Mouse (Mus musculus) neutrophil, adult 5-6 weeks (primary cell): Measurements from ENCODE around the gene 2010111I01Rik. TPM values are rescaled to one million over a fixed set of nuclear protein-coding genes. Genes with fewer than 3 reads are reported as not detected.
A peak's percentile ranks its signal among the peaks of the same experiment; 100 is the strongest.
"Not testable (repeated sequence)": the region's sequence is repeated elsewhere in the genome, so short reads cannot be mapped to it uniquely, and the experiment has no call there.

ENCODE experiments used
- ATAC-seq: fragments of 151-379, 151-347 bp; 2 replicates; pipeline ENCODE4 v1.8.0; 2017; ENCODE audit warnings: mild to moderate bottlenecking, moderate TSS enrichment; ENCODE audit not compliant: insufficient number of reproducible peaks, poor library complexity, low FRiP score, severe bottlenecking; ENCODE audit errors: extremely low read depth
- total RNA-seq: library from RNA; stranded (forward); fragments of 200-1000 nt; gene quantifications from 2 replicates; pipeline ENCODE4 v1.2.3, GENCODE M21; 2017

Gene 2010111I01Rik
- 28.4 and 44.1 TPM in 2 replicates for total RNA-seq

DNA sequence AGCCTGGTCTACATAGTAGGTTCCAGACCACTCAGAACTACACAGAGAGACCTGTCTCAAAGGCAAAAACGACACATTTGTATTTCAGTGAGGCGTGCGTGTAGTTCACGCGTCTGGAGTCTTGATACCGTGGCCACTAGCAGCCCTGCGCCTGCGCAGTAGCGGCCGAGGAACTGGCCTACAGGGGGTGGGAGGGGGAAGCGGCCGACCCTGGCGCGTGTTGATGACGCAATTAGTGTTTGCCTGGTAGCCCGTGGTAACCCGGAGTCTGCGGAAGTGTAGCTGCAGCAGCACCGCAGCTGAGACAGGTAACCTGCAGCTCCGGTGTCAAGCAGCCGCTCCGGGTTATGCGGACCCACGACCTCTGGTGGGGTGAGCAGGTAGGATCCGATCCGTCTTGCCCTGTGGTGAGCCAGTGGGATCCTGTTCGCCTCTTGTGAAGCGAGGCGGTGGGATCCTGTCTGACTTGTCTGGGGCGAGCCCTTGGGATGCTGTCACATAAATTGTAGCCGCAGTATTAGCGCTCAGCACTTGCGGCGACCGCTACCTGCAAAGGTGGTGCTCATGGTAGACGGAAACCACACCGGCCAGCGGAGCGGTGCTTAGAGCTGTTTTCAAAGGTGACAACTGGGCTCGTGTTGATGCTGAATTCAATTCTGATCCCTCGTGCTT is at the start of gene 2010111I01Rik:
2010111I01Rik (plus strand) TSS at position 254 of the 672 bp plus-strand sequence.
- peak; percentile 99 for ATAC-seq

DNA sequence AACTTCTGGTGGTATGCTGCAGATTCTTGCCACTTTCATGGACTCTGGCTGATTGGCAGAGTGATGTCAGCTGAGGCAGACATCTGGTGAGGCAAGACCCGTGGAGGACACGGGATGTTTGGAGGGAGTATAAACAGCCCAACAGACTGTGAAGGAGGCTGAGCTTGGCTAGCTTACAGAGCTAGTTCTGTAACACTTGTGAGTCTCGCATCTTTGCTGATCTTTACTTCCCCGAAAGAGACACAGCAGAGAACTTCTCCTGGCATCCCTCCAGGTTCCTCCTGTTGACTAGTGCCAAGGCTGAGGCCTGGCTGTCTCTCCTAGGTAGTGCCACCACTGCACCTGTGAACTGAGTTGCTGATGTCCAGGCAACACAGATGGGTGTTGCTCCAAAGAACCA is 48.0 kb upstream of the 2010111I01Rik start:
- no peak for ATAC-seq

DNA sequence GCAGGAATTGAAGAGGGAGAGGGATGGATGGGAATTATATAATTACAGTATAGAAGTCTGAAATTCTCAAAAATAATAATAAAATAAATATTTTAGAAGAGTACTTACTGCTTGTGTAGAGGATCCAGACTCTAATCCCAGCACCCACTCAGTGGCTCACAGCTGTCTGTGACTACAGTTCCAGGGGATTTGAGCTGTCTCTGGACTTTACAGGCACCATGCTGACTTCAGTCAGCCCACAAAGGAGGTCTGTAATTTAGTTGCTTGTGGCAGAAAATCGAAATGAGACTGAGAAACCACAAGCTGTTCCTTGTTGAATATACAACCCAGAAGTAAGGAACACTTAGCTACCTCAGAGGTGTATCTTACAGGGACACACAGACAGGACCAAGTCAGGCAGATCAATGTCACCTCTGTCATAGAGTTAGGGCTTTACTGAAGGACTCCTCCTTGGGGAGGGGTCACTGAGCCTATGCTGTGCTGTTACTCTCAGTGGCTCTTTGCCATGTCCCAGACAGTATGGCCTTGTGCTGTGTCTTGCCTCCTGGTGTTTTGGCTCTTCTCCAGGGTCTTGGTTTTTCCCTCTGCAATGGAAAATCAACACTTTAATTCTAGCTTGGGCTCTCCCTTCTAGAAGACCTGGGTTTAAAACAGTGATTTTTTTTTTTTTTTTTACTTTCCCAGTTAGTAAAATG is 47.1 kb upstream of the 2010111I01Rik start:
- ATAC-seq: no peak

DNA sequence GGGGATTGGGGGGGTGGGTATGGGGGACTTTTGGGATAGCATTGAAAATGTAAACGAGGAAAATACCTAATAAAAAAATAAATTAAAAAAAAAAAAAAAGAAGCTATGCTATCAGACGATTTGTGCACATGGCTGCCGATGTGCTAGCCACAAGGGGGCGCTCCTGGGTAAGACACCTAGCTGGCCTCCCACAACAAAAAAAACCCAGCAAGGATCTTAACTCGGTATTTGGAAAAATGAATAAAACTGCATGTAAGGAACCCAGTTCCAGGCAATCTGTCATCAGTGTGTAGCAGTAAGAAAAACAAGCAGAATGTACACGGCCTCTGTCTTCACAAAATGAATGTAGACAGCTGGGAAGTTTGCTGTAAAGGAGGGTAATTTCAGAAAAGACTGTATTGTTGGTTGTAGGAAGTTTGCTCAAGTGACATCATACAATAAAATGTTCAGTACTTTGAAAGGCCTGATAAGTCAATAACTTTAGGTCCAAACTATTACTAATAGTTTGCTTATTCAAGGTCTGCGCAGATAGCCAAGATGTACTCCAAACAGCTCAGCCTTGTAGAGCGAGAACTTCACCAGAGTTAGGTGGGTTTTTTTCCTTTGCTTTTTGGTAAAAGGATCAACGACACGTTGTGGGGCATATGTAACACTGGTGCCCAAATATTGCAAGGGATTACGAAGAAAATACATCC is 44.9 kb upstream of the 2010111I01Rik start:
- ATAC-seq: peak; percentile 63; the same call in 1 of the 2 replicates

DNA sequence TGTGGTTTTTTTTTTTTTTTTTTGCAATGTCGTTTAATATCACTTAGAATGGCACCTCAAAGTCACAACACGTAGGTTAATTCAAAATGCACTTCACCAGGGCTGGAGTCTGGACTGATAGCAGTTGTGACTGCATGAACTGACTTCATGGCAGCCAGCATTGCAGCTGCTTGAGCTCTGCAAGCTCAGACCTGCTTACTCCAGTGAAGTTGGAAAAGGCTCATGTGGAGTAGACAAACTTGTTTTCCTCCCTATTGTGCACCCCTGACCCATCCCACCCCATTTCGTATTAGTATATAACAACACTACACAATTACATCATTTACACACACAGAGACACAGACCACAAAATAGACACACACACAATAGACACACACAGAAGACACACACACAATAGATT is 42.0 kb upstream of the 2010111I01Rik start:
- no peak for ATAC-seq

DNA sequence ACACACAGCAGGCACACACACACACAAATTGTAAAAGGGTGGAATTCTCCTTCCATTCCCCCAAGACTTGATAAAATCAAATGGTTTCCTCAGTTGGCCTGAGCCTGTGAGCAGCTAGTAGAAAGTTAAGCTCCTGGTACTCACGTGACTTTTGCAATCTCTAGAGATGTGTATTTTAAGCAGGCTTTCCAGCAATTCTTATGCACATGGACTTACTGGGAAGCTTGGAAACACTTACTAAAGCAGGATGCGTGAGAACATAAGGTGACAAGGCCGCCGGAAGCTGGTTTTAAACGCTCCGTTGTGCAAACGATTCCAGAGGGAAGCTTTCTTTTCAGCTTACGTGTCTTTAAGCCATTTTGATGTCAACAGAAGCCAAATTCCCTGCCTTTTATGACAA is 41.5 kb upstream of the 2010111I01Rik start:
- ATAC-seq: no peak

DNA sequence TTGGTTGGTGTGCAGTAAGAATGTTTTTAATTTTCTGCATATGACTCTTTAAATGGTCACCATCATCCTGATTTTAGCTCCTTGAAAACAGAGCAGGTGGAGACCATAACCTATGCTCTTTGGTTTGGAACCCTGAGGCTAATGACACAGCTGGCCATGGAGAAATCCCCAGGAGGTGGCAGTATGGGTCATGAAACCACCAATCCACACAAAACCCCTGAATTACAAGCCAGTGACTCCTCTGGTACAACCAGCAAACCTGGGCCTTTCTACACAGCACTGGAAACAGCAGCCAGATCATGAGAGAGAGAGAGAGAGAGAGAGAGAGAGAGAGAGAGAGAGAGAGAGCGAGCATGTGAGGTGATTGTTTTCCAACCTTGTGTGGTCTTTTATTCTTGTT is 38.2 kb upstream of the 2010111I01Rik start:
- ATAC-seq: no peak

DNA sequence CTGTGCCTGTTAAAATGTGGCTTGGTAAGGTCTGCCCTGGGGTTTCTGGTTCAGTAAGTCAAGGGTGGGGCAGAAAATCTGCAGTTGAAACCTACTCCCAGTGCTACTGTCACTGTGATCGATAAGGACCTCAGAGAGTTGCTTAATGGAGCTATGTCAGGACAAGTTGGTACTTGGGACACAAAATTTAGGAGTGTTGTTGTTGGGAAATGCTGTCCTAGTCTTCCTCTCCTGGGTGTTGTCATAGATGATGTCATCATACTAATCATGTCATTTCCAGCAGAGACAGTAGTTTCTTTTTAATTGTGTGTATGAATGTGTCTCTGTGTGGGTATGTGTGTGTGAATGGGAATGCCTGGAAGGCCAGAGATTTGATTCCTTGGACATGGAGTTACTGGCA is 37.2 kb upstream of the 2010111I01Rik start:
- ATAC-seq: no peak

DNA sequence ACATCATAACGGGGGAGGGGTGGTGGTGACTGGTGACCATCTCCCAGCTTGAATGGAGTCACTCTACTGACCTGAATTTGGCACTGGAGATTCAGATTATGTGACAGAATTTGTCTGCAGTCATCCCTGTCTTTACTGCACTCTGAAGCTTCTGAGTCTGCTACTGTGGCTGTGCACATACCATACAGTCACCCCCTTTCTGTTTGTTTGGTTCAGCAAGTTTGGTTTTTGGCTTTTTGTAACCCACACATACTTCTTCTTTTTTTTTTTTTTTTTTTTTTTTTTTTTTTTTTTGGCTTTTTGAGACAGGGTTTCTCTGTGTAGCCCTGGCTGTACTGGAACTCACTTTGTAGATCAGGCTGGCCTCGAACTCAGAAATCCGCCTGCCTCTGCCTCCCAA is 35.5 kb upstream of the 2010111I01Rik start:
- not testable (repeated sequence) for ATAC-seq

DNA sequence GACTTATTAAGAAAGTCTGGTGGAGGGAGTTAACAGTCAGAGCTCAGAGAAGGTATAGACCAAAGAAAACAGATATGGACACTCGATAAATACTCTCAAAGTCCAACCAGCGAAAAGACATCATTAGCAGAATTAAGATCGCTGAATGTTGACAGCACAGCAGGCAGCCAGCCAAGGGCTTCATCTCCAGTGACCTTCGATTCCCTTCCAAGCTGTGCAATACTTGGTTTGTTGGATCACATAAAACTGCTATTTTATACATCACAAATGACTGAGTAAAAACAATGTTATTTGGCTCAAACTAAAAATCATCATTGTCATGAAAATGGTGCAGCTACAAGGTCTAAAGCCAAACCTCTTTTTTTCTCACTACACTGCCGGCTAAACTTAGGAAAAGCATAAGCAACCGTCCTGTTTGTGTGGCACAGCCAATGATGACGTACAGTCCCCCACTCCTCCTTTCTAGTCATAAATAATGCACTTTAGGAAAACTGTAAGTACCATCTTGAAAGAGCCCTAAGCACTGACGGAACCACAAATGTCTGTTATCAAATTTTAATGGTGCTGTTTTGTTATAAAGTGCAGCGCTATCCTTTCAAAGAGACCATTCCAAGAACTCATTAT is 34.8 kb upstream of the 2010111I01Rik start:
- no peak for ATAC-seq

DNA sequence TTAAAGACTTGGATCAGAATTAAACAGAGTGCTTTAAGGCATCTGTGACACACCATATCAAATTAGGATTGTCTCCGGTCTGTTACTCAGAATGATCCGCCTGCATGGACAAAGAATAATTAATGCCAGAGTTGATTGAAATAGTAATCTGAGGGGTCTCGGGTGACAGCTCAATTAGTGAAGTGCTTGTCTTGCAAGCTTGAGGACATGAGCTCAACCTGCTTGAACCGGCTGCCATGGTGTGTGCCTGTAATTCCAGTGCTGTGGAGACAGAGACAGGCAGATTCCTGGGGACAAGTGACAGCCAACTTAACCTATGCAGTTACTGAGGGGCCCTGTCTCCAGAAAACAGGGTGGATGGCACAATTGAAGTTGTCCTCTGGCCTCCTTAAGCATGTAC is 32.2 kb upstream of the 2010111I01Rik start:
- ATAC-seq: no peak

DNA sequence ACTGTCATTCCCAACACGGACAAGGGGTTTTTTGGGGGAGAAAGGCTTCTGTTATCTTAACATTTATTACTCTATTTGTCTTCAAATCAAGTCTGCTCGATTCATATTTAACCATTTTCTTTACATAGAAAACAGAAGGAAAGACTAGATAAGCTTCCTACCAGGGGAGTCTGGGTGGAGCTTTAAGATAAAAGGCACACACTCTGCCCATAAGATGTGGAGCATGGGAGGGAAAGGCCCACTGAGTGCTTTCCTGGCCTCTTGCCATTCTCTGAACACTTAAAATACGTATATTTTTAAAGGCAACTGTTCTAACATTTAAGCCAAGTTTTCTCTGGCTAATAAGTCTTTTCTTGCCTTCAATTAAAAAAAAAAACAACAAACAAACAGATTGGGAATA is 25.3 kb upstream of the 2010111I01Rik start:
- ATAC-seq: no peak

DNA sequence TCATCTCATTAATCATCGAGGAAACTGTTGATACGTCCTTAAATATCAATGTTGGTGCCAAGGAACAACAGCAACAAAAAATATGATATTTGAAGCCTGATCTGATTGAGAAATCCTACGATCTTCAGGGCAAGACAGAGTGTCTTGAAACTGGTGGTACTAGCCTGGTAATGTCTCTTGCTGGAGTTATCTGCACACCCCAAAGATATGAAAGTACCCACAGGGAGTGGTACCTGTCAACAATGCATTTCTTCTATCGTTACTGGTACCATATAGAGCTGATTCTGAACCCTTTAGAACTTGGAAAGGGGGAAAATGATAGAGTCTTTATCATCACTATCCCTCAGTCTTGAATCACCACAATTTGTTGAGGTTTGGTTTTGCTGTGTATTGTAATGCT is 24.9 kb upstream of the 2010111I01Rik start:
- ATAC-seq: no peak

DNA sequence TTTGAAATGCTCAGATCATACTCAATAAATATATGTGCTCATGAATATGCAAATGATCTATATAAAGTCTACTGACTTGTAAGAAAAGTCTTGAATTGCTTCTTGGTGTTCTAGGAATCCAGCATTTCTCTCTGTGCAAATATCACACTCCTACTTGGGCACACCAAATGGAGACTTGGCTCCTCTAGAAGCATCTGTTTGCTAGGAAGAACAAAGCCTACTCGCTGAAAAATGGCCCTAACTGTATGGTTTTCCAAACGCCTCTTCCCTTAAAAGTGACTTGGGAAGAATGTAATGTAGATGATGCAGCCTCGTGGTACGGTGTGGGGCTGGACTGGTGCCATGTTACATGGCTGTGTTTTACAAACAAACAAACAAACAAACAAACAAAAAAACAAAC is 24.0 kb upstream of the 2010111I01Rik start:
- ATAC-seq: no peak

DNA sequence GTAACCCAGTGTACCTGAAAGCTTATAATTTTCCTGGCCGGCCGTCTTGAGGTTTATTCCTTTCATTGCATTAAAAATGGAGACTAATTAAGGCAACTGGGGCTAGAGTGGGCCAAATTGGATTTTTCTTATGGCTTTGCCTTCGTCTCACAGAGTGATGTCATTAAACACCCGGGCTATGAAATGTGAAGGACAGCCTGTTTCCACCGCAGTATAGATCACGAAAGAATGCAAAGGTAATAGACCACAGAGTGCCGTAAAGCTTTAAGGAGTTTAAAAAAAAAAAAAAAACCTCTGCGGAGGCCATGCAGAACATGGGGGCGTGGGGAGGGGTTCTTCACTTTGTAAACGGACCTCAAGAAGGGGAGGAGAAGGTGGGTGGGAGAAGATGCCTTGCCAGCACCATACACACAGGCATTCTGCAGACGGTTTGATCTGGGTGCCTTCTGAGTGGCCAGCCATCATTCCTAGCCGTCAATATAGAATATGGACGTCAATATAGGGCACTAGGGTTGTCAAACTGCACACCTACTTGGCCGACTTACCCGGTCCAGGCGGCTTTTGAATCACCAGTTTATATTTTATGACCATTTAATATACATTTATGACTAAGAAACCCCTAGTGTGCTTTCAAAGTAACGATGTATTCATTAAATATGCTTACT is 23.2 kb upstream of the 2010111I01Rik start:
- ATAC-seq: no peak

DNA sequence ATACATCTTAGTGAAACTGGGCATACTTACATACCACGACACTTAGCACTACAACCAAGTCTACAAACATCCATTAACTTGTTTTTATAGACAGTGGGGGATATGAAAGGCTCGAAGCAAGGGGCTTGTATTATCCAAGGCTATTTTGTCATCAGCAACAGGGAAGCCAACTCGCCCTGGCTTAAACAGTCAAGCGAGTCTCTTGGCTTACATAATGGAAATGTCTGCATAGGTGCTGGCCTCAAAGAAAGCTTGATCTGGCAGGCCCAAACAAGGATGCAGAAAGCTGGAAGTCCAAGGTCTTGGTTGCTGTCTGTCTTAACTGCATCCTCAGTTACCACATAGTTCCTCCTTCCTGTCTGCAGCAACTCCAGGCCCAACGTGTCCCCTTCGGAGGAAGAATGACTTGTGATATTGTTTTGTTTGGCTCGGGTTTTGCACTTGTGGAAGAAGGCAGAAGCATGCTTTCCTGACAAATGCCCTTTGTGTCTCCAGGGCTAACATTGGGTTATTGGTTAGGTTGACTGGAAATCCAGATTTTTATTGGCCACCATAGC is 21.3 kb upstream of the 2010111I01Rik start:
- ATAC-seq: no peak

DNA sequence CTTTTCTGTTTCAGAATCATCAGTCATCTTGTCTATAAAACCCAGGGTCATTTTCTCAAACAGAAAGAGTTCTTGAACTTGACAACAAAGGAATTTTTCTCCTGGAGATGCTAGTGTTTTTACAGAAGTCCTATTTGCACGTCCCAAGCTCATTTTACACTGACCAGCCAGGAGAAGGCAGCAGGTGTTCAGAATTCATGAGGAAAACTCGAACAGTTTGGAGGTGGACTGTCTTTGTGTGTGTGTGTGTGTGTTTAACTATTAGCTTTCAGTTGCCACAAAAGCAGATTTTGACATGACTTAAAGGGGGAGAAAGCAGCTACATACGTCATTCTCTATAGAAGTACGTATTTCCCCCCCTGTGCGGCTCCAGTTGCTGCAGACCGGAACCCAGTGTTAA is 20.6 kb upstream of the 2010111I01Rik start:
- no peak for ATAC-seq

DNA sequence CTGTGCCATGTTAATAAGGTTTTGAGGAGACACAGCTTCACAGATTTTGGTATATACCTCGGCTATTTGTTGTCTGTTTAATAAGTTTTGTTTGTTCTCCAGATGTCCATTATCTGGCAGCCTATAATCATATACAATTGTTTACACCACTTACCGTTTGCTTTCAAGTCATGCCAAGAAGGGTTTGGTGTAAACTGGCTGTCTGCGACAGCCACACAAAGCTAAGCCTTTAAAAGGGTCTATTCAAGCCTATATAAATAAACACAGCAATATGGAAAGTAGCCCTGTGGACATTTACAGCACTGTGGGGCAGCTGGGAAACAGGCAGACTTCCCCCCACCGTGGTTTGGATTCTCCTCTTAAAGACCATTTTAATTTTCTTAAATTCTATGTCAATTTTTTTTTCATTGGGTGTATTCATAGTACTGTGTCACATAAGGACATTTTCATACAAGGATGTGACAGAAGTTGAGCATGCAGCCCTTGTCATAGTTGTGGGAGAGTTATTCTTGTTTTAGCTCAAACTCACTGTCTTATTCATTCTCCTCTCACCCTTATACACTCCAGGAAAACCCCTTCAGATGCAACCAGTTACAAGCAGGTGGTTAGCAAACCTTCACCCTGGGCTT is 15.0 kb upstream of the 2010111I01Rik start:
- ATAC-seq: no peak
